Mouse (Mus musculus) forebrain, embryonic 13.5 days (tissue): ENCODE results near the gene Oit3. TPM values are rescaled to one million over a fixed set of nuclear protein-coding genes. Genes with fewer than 3 reads are reported as not detected.

Experiments
- ATAC-seq: fragments of 200-750 bp; cut with Nextera tagmentation; 2 replicates; pipeline ENCODE4 v1.8.0; 2017
- H3K27ac ChIP-seq: fragments of 300-500 bp; sonication (generic); 2 replicates; pipeline ENCODE4 v1.5.1; 2015; ENCODE audit warnings: inconsistent platforms, mild to moderate bottlenecking, moderate library complexity
- H3K27me3 ChIP-seq: fragments of 300-500 bp; sonication (generic); 2 replicates; pipeline ENCODE4 v1.6.1; 2015; ENCODE audit warnings: mild to moderate bottlenecking, inconsistent platforms
- H3K36me3 ChIP-seq: fragments of 300-500 bp; sonication (generic); 2 replicates; pipeline ENCODE4 v1.6.1; 2015; ENCODE audit warnings: mild to moderate bottlenecking, inconsistent platforms; ENCODE audit not compliant: poor library complexity, severe bottlenecking
- H3K4me1 ChIP-seq: fragments of 300-500 bp; sonication (generic); 2 replicates; pipeline ENCODE4 v1.6.1; 2015; ENCODE audit warnings: inconsistent platforms
- H3K4me2 ChIP-seq: fragments of 300-500 bp; sonication (generic); 2 replicates; pipeline ENCODE4 v1.6.1; 2015; ENCODE audit warnings: inconsistent platforms, mild to moderate bottlenecking, moderate library complexity
- H3K4me3 ChIP-seq: fragments of 300-500 bp; sonication (generic); 2 replicates; pipeline ENCODE4 v1.5.1; 2015; ENCODE audit warnings: mild to moderate bottlenecking, inconsistent platforms
- H3K9ac ChIP-seq: fragments of 300-500 bp; sonication (generic); 2 replicates; pipeline ENCODE4 v1.6.1; 2015; ENCODE audit warnings: mild to moderate bottlenecking, inconsistent platforms
- H3K9me3 ChIP-seq: fragments of 300-500 bp; sonication (generic); replicated peaks from 2 replicates; pipeline ENCODE4 v1.6.1; 2016; ENCODE audit warnings: inconsistent platforms
- WGBS: fragments of 180-500 bp; shearing (Covaris S2); methylation state at CpG from one replicate; pipeline ENCODE4 v1.1.7; 2015; 5-methylcytosine and 5-hydroxymethylcytosine counted together
- polyA plus RNA-seq: library from polyadenylated mRNA; unstranded; fragments of >200 nt; fragmentation: Nextera tagmentation; extraction: Ambion mirVana; gene quantifications from 2 replicates; pipeline ENCODE4 v1.2.1, GENCODE M21; 2015

Oit3 gene
- polyA plus RNA-seq, 1 experiment from 2014 or later, result 0.13 TPM

DNA sequence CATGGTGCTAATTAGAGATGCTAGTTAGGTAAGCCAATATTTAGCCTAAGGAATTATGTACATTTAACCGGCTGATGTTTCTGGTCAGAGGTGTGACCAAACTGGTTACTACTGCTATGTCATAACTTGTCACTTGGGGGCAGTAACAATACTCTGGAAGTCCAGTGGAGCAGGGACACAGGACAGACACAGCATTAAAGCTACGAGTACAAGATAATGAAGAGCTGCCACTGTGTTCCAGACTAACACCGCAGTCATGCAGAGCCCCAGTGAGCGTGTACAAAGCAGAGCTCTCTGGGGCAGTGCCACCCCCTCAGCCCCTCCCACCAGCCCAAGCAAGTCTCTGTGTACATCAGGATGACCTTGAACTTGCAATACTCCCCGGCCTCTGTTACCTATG, 10.3 kb upstream of the Oit3 start:
- Histone ChIP-seq H3K27me3 (no peaks in the 10 kb centered on the region), H3K27ac (no peak overlapping the region), H3K36me3 (no peaks in the 10 kb centered on the region; the same call in 1 of the 2 replicates), H3K9me3 (no peaks in the 10 kb centered on the region), H3K4me2 (no peak overlapping the region), H3K4me3 (no peak overlapping the region), H3K4me1 (no peaks in the 10 kb centered on the region), H3K9ac (no peak overlapping the region)
- 43% methylated on average over 5 of the region's 5 CpGs for WGBS
- ATAC-seq, result peak; percentile 69

DNA sequence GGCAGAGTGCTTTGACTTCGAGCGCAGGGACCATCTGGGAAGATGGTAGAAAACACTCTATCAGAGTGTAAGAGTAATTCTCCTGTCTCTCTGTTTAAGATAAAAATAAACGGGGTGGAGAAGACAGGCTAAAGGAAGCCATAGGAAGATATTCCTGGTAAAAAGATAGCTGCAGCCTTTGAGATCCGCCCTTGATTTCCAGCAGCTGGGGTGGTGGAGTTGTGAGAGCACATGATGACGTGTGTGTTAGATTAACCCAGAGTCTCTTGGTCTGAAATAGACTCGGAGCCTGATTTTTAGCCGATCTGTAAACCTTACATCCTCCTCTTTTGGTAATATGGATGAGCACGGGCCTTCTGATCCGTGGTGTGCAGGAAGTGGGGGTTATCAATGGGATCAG, 6.0 kb upstream of the Oit3 start:
- H3K4me1 ChIP-seq, result no peaks in the 10 kb centered on the region
- H3K4me2 ChIP-seq, result no peak overlapping the region
- H3K27me3 ChIP-seq, result no peaks in the 10 kb centered on the region
- WGBS, result 81% methylated on average over 9 of the region's 9 CpGs
- H3K4me3 ChIP-seq, result no peak overlapping the region
- no peak overlapping the region for H3K9ac ChIP-seq
- no peak for ATAC-seq
- no peaks in the 10 kb centered on the region for H3K9me3 ChIP-seq
- no peak overlapping the region for H3K27ac ChIP-seq
- no peaks in the 10 kb centered on the region; the same call in 1 of the 2 replicates for H3K36me3 ChIP-seq

DNA sequence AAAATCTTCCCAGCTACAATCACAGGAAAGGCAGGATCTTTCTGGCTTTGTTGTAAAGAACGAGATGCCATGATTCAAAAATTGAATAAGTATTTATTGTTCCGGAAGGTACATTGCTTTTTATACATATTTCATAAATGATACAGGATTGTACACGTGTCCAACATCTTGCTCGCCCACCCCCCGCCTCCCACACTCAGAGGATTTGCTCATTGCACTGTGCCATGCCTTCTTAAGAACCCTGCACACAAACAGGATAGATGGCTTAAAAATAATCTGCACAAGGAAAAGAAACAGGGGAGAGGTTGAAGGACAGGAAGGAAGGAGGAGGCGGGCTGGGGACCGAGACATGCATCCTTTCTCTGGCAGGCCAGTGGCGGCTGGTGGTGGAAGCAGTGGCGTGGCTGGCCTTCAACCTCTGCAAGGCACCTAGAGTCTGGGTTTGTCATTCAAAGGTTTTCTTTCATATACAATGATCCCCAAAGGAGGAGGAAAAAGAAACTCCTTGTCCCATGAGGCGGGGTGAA, 5.4 kb upstream of the Oit3 start:
- Histone ChIP-seq H3K4me1 (no peaks in the 10 kb centered on the region), H3K27ac (no peak overlapping the region), H3K9me3 (no peaks in the 10 kb centered on the region), H3K9ac (no peak overlapping the region), H3K27me3 (no peaks in the 10 kb centered on the region), H3K36me3 (no peaks in the 10 kb centered on the region; the same call in 1 of the 2 replicates), H3K4me3 (no peak overlapping the region), H3K4me2 (no peak overlapping the region)
- ATAC-seq, result no peak
- 89% methylated on average over 10 of the region's 10 CpGs for WGBS

DNA sequence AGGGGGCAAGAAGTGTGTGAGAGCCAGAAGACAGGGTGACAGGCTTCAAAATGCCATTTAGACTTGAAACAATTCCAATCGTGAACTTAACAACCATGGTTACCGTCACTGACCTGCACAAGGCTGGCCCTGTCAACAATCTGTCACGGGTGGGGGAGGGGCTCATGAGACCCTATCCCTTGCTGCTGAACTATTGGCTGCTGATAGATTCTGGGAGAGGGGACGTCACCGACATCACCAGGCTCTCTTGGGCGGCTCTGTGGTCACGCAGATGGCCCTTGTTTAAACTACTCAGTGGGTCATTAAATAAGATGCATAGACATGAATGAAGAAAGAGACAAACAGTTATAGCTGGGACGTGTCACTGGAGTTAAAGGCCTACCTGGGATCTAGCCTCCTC, 3.1 kb upstream of the Oit3 start:
- no peaks in the 10 kb centered on the region for H3K27me3 ChIP-seq
- no peaks in the 10 kb centered on the region for H3K4me1 ChIP-seq
- H3K9me3 ChIP-seq, result no peaks in the 10 kb centered on the region
- H3K4me2 ChIP-seq, result no peak overlapping the region
- H3K4me3 ChIP-seq, result no peak overlapping the region
- no peak for ATAC-seq
- no peaks in the 10 kb centered on the region for H3K36me3 ChIP-seq
- no peak overlapping the region for H3K9ac ChIP-seq
- H3K27ac ChIP-seq, result no peak overlapping the region
- WGBS, result 66% methylated on average over 8 of the region's 8 CpGs

DNA sequence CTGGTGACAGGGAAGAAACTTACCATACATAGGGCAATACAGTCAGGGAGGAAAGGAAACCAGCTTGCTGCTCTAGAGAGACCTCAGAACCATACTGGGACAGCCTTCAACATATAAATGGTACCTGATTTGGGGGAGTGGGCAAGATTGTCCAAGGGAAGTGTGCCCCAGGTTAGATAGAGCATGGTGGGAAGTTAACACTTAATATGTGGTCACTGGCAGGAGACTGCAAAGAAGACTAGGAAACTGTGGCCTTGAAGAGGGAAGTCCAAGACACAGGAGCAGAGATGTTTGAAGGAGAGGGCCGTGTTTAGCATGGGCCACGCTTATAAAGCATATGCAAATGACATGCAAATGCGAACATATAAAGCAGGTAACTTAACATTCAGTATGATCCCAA, 2.5 kb upstream of the Oit3 start:
- ATAC-seq, result no peak
- Histone ChIP-seq H3K27me3 (no peaks in the 10 kb centered on the region), H3K4me3 (no peak overlapping the region), H3K9me3 (no peaks in the 10 kb centered on the region), H3K27ac (no peak overlapping the region), H3K36me3 (no peaks in the 10 kb centered on the region), H3K4me2 (no peak overlapping the region), H3K9ac (no peak overlapping the region), H3K4me1 (no peaks in the 10 kb centered on the region)
- 84% methylated on average over 3 of the region's 3 CpGs for WGBS

DNA sequence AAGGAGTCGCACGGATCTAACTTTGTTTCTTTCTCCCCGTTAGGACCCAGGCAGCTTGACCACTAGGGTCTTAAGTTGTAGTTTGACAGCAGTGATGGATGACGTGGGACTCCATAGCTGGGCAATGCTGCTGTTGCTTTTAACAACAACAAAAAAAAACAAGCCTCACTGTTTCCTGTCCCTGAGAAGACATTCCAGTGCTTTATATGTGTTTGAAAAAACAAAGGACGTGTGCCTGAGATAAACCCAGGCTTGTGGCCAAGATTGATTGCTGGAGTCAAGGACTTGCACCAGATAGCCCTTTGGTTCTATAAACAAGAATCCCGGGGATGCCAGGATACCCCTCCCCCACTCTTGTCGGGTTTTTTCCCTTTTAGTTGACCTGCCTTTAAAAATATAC, 1.6 kb upstream of the Oit3 start:
- no peak overlapping the region for H3K4me2 ChIP-seq
- no peaks in the 10 kb centered on the region for H3K27me3 ChIP-seq
- H3K9me3 ChIP-seq, result no peaks in the 10 kb centered on the region
- WGBS, result 70% methylated on average over 7 of the region's 7 CpGs
- no peak overlapping the region for H3K9ac ChIP-seq
- H3K36me3 ChIP-seq, result no peaks in the 10 kb centered on the region
- no peak for ATAC-seq
- H3K4me1 ChIP-seq, result no peaks in the 10 kb centered on the region
- H3K4me3 ChIP-seq, result no peak overlapping the region
- H3K27ac ChIP-seq, result no peak overlapping the region

DNA sequence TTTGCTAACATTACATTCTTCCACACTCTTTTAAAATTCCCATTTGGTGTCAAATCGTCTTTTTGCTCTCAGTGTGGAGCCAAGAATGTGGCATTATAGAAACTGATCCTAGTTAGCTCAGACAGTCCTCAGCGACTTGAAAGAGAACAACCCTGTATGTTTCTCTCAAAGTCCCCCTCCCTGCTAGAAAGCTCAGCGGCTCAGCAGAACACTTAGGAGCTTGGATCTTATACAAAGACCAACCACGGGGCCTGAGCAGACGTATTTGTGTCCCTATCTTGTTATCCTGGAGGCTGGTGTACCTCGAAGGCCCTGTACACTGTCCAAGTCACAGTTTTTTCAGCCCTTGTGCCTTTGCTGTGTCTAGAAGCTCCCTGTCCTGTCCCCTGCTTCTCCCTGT, 1.4 kb downstream of the Oit3 start:
- Histone ChIP-seq H3K4me1 (no peaks in the 10 kb centered on the region), H3K27ac (no peak overlapping the region), H3K36me3 (no peaks in the 10 kb centered on the region), H3K4me2 (no peak overlapping the region), H3K9ac (no peak overlapping the region), H3K9me3 (no peaks in the 10 kb centered on the region), H3K27me3 (no peaks in the 10 kb centered on the region), H3K4me3 (no peak overlapping the region)
- no peak for ATAC-seq
- WGBS, result 40% methylated on average over 6 of the region's 6 CpGs

DNA sequence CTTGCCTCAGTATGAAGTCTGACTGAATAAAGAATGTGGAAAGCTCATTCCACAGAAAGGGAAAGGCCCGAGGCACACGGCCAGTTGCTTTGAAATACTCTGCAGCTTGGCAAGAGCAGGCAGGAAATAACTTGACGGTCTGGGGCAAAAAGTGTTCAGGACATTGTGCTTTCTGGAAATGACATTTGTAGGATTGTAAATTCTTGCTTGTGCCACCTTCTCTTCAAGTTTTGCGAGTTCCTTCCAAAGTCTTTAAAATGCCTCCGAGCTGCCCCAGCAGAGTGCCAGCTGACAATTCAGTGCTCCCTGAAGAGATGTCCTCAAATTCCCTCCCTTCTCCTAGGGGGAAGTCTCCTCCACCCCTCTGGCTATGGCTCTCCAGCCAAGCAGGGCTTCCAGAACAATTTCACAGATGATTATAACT, 2.1 kb downstream of the Oit3 start:
- Histone ChIP-seq H3K36me3 (no peaks in the 10 kb centered on the region), H3K9me3 (no peaks in the 10 kb centered on the region), H3K4me2 (no peak overlapping the region), H3K4me1 (no peaks in the 10 kb centered on the region), H3K4me3 (no peak overlapping the region), H3K9ac (no peak overlapping the region), H3K27ac (no peak overlapping the region), H3K27me3 (no peaks in the 10 kb centered on the region)
- ATAC-seq, result no peak
- WGBS, result 75% methylated on average over 5 of the region's 5 CpGs

DNA sequence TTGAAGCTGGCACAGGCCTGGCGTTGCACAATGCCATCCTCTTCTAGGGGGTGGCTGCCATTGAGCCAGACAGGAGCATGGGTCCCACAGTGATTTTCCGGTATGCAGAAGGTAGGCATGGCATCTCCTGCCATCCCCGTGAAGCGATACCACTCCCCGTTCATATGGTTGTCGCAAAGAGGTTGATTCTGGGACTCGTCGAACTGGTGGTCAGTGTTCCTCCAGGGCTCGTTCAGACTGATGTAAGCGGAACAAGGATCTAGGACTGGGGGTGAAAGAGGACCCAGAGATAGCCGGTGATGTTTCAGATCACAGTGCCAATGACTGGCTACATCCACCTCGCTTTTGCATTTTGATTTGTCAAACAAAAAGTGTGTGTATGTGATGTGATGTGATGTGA, 2.9 kb downstream of the Oit3 start:
- no peak for ATAC-seq
- no peak overlapping the region for H3K9ac ChIP-seq
- no peak overlapping the region for H3K27ac ChIP-seq
- 95% methylated on average over 12 of the region's 12 CpGs for WGBS
- no peak overlapping the region for H3K4me3 ChIP-seq
- no peak overlapping the region for H3K4me2 ChIP-seq
- H3K36me3 ChIP-seq, result no peaks in the 10 kb centered on the region
- no peaks in the 10 kb centered on the region for H3K9me3 ChIP-seq
- no peaks in the 10 kb centered on the region for H3K4me1 ChIP-seq
- no peaks in the 10 kb centered on the region for H3K27me3 ChIP-seq

DNA sequence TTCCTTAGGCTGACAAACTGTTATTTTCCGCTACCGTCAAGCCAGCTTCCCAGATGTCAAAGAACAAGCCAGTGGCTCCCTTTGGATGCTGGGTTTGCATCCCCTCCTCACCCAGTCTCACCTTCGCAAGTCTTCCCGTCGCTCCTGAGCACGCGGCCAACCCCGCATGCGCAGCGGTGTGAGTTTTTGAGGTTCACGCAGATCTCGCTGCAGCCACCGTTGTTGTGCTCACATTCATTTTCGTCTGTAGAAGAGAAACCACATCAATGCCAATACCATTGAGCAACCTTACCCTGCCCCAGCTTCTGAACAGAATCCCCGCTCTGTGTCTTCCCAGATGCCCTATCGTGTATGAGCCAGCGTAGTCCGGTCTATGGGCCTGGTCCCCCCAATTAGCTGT, 5.8 kb downstream of the Oit3 start:
- no peak for ATAC-seq
- H3K4me1 ChIP-seq, result no peaks in the 10 kb centered on the region
- no peak overlapping the region for H3K4me2 ChIP-seq
- H3K27me3 ChIP-seq, result no peaks in the 10 kb centered on the region
- H3K27ac ChIP-seq, result no peak overlapping the region
- no peaks in the 10 kb centered on the region for H3K36me3 ChIP-seq
- H3K9ac ChIP-seq, result no peak overlapping the region
- WGBS, result 96% methylated on average over 18 of the region's 18 CpGs
- H3K9me3 ChIP-seq, result no peaks in the 10 kb centered on the region
- no peak overlapping the region for H3K4me3 ChIP-seq

DNA sequence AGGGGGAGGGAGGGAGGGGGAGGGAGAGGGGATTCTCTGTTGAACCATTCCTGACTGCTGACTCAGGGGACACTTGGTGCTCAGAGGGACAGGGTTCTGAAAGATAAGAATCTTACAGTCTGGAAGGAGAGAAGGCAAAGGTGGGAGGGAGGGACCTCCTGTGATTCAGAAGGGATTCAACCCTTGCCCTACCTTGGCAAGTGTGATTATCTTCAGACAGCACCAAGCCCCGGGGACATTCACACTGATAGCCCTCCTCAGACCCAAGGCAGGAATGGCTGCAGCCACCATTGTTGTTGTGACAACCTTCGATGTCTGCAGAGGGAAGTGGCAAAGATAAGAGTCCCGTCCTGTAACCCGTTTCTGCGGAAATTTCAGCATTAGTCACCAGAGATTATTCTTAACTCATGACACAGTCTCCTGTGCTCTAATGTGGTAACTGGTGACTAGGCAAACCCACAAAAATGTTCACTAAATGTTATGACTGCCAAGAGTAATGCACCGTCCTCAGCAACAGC, 10.8 kb downstream of the Oit3 start:
- H3K9ac ChIP-seq, result no peak overlapping the region
- H3K9me3 ChIP-seq, result no peaks in the 10 kb centered on the region
- WGBS, result 86% methylated on average over 6 of the region's 6 CpGs
- no peaks in the 10 kb centered on the region for H3K4me1 ChIP-seq
- H3K27ac ChIP-seq, result no peak overlapping the region
- no peaks in the 10 kb centered on the region for H3K36me3 ChIP-seq
- no peak overlapping the region for H3K4me3 ChIP-seq
- H3K27me3 ChIP-seq, result no peaks in the 10 kb centered on the region
- ATAC-seq, result no peak
- no peak overlapping the region for H3K4me2 ChIP-seq

DNA sequence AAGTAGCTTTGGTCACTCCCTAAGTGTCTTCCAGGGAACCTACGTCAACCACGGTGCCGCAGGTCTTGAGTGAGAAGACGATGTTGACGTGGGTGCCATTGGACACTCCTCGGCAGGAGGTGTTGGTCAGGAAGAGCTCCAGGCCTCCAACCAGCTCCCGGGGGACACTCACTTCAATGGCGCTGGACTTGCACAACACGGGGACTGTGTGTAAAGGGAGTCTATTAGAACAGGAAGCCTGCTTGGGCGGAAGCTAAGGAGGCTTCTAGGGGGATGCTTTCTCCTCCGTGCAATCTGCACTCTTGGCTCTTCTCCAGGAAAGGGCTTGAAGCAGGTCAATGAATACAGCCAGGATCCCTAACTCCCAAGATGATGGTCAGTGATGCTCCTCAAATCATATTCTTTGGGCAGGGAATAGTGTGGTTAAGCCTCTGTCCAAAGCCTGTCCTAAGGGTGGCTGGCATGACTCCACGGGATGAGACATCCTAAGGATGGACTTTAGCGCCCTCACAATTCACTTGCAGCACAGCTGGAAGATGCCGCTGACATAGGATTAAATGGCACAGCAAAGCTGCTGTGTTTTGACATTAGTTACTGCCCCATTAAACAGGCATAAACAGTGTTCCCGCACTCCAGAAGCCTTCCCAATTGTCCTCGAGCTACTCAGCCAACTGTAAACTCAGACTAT, 12.0 kb downstream of the Oit3 start:
- Histone ChIP-seq H3K36me3 (no peaks in the 10 kb centered on the region), H3K4me2 (no peak overlapping the region), H3K4me1 (no peaks in the 10 kb centered on the region), H3K4me3 (no peak overlapping the region), H3K27me3 (no peaks in the 10 kb centered on the region), H3K27ac (no peak overlapping the region), H3K9me3 (no peaks in the 10 kb centered on the region), H3K9ac (no peak overlapping the region)
- WGBS, result 81% methylated on average over 16 of the region's 16 CpGs
- no peak for ATAC-seq

DNA sequence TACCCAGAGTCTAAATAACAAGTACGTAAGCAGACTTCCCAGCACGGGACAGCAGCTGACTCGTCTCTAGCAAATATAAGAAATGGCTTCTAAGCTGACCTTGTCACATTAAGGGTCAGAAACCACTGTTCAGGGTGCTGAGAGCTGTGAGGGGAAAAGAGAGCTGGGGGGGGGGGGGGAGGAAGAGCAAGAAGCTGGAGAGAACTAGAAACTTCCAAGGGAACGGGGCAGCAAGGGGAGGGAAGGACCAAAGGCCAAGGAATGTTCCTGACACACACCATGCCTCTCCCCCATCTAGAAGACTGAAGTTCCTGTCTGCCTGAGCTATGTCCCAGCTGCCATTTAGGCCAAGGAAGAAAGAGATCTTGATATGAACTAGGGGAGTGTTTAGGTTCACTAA, 15.2 kb downstream of the Oit3 start:
- Histone ChIP-seq H3K4me3 (no peak overlapping the region), H3K4me2 (no peak overlapping the region), H3K27ac (no peak overlapping the region), H3K36me3 (no peaks in the 10 kb centered on the region), H3K4me1 (no peaks in the 10 kb centered on the region), H3K9me3 (no peaks in the 10 kb centered on the region), H3K27me3 (no peaks in the 10 kb centered on the region), H3K9ac (no peak overlapping the region)
- ATAC-seq, result no peak
- 85% methylated on average over 4 of the region's 4 CpGs for WGBS
